Comparison of ENCODE assay signal across 19 mouse cellular contexts in the genomic region with DNA sequence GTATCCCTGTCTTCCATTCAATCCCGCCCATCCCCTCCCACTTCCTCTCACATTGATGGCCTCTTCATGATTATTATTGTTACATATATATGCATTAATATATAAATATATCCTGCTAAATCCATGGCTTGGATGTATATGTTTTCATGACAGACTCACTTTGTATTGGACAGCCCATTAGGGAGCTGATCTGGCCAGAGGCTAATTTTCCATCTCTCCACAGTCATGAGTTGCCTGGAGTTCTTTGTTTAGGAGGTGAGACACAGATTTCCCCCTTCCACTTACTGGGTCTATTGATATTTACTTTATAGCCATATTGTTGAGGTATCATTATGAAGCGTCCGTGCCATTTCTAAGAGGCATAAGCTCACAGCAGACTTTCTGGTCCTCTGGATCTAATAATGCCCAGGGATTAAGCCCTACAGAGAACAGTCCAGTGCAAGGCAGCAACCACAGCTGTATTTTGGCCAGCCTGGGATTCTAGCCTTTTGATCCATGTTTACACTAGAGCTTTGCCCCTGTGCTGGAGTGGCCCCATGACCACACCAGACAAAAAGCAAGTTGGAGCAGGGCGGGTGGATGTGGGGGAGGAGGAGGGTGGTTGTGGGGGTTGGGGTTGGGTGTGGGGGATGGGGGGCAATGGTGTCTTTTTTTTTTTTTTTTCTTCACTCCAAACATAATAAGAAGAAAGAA.
DNase-seq lines count a peak whose midpoint lies in the region; ATAC-seq and TF ChIP-seq lines count a peak whose summit lies in the region.
"Had no signal": no experiment of that assay in that cellular context is flagged by ENCODE, and none has a peak within 500 bp of the region (broad histone marks: within the 10 kb centered on the region; RNA-seq: fewer than 3 reads in every experiment).

No protein-coding gene starts in this region.

- no peak overlapping the region for H3K9ac ChIP-seq in forebrain, postnatal 0 days
- H3K9ac ChIP-seq in midbrain, postnatal 0 days (replicated peaks; ENCODE audit: low read length, poor library complexity, severe bottlenecking) = no peak overlapping the region
- H3K9ac ChIP-seq in liver, embryonic 13.5 days = no peak overlapping the region
- H3K9ac ChIP-seq: embryonic facial prominence, embryonic 12.5 days had no signal

- no peak overlapping the region for H3K4me2 ChIP-seq in forebrain, postnatal 0 days (ENCODE audit: low read depth)
- no peak overlapping the region for H3K4me2 ChIP-seq in midbrain, postnatal 0 days (ENCODE audit: low read depth, low read length, poor library complexity, severe bottlenecking)
- no peak overlapping the region for H3K4me2 ChIP-seq in liver, embryonic 13.5 days
- H3K4me2 ChIP-seq: embryonic facial prominence, embryonic 12.5 days had no signal

- peaks cover 28% of the 10 kb centered on the region for H3K4me1 ChIP-seq in forebrain, embryonic 10.5 days
- H3K4me1 ChIP-seq in forebrain, postnatal 0 days (ENCODE audit: insufficient read depth) = no peaks in the 10 kb centered on the region
- H3K4me1 ChIP-seq in midbrain, embryonic 10.5 days = peaks cover 41% of the 10 kb centered on the region
- no peaks in the 10 kb centered on the region for H3K4me1 ChIP-seq in midbrain, postnatal 0 days (ENCODE audit: insufficient read depth, low read length)
- peaks cover 19% of the 10 kb centered on the region for H3K4me1 ChIP-seq in liver, embryonic 13.5 days (replicated peaks)
- H3K4me1 ChIP-seq: embryonic facial prominence, embryonic 12.5 days had no signal

- 0 out of 2 replicates have a peak, but pooled peaks cover 9% of the 10 kb centered on the region for H3K27me3 ChIP-seq in forebrain, embryonic 10.5 days (ENCODE audit: poor library complexity, severe bottlenecking)
- H3K27me3 ChIP-seq in forebrain, postnatal 0 days (ENCODE audit: insufficient read depth, low read length) = no peaks in the 10 kb centered on the region
- H3K27me3 ChIP-seq in midbrain, embryonic 10.5 days (ENCODE audit: low read depth, poor library complexity, severe bottlenecking) = peaks cover 8% of the 10 kb centered on the region; the same call in 1 of the 2 replicates
- H3K27me3 ChIP-seq in midbrain, postnatal 0 days (ENCODE audit: insufficient read depth, low read length) = 0 out of 2 replicates have a peak, but pooled peaks cover 5% of the 10 kb centered on the region
- H3K27me3 ChIP-seq in liver, embryonic 13.5 days = no peaks in the 10 kb centered on the region
- H3K27me3 ChIP-seq: embryonic facial prominence, embryonic 12.5 days had no signal

- peak; percentile 46 for DNase-seq in forebrain, embryonic 10.5 days (ENCODE audit: extremely low spot score, low spot score)
- no peak for DNase-seq in forebrain, postnatal 0 days
- peak; percentile 71 for DNase-seq in midbrain, embryonic 10.5 days (ENCODE audit: low spot score)
- DNase-seq in midbrain, postnatal 0 days (ENCODE audit: low spot score) = no peak
- DNase-seq in liver, embryonic 13.5 days = no peak
- peak; percentile 18 for DNase-seq in yolk sac, embryonic 10.5 days (ENCODE audit: low spot score)
- no peak for DNase-seq in left cerebral cortex, adult 9 months (ENCODE audit: low spot score in 2 of 2)
- no peak for DNase-seq in layer of hippocampus, postnatal 25 days (ENCODE audit: extremely low spot score in 1 of 2, low spot score in 1 of 2)
- DNase-seq: adrenal gland, postnatal 25 days; cerebellum, adult 9-11 months; heart, adult 18-20 months; heart, postnatal 10 days; kidney, adult 18-20 months; kidney, postnatal 14 days; layer of hippocampus, adult 9-11 months; lung, postnatal 36 days; right cerebral cortex, postnatal 4 days had no signal

- no peaks in the 10 kb centered on the region for H3K36me3 ChIP-seq in forebrain, embryonic 10.5 days (replicated peaks)
- H3K36me3 ChIP-seq in forebrain, postnatal 0 days (ENCODE audit: insufficient read depth) = no peaks in the 10 kb centered on the region
- no peaks in the 10 kb centered on the region for H3K36me3 ChIP-seq in midbrain, embryonic 10.5 days
- H3K36me3 ChIP-seq in midbrain, postnatal 0 days (ENCODE audit: insufficient read depth, low read length) = no peaks in the 10 kb centered on the region
- H3K36me3 ChIP-seq in liver, embryonic 13.5 days = no peaks in the 10 kb centered on the region
- H3K36me3 ChIP-seq: embryonic facial prominence, embryonic 12.5 days had no signal

- peak overlapping the region; percentile 46; the same call in 1 of the 2 replicates for H3K27ac ChIP-seq in forebrain, embryonic 10.5 days
- H3K27ac ChIP-seq in forebrain, postnatal 0 days (ENCODE audit: low read depth, low read length) = no peak overlapping the region
- peak overlapping the region; percentile 74 for H3K27ac ChIP-seq in midbrain, embryonic 10.5 days (replicated peaks)
- no peak overlapping the region for H3K27ac ChIP-seq in midbrain, postnatal 0 days (ENCODE audit: low read depth, low read length)
- H3K27ac ChIP-seq in liver, embryonic 13.5 days = no peak overlapping the region
- H3K27ac ChIP-seq: embryonic facial prominence, embryonic 12.5 days had no signal

- H3K9me3 ChIP-seq in forebrain, embryonic 10.5 days = no peaks in the 10 kb centered on the region
- H3K9me3 ChIP-seq in forebrain, postnatal 0 days (ENCODE audit: low read length) = no peaks in the 10 kb centered on the region
- H3K9me3 ChIP-seq in midbrain, embryonic 10.5 days (replicated peaks) = no peaks in the 10 kb centered on the region
- no peaks in the 10 kb centered on the region for H3K9me3 ChIP-seq in midbrain, postnatal 0 days (ENCODE audit: low read length)
- no peaks in the 10 kb centered on the region for H3K9me3 ChIP-seq in liver, embryonic 13.5 days (replicated peaks)
- H3K9me3 ChIP-seq: embryonic facial prominence, embryonic 12.5 days had no signal

- ATAC-seq in forebrain, postnatal 0 days = no peak
- ATAC-seq in midbrain, postnatal 0 days (ENCODE audit: low FRiP score) = no peak
- ATAC-seq in liver, embryonic 13.5 days (ENCODE audit: low read depth) = peak; percentile 77
- ATAC-seq: hindbrain, embryonic 16.5 days had no signal

- 22% methylated on average over 4 of the region's 4 CpGs for WGBS in forebrain, embryonic 10.5 days
- 40% methylated on average over 4 of the region's 4 CpGs for WGBS in forebrain, postnatal 0 days
- 28% methylated on average over 4 of the region's 4 CpGs for WGBS in midbrain, embryonic 10.5 days
- WGBS in midbrain, postnatal 0 days = 39% methylated on average over 4 of the region's 4 CpGs
- 59% methylated on average over 4 of the region's 4 CpGs for WGBS in liver, embryonic 13.5 days (ENCODE audit: insufficient replicate concordance)

- no peak for TF ChIP-seq CTCF in forebrain, postnatal 0 days (IDR thresholded peaks at IDR 0.05; ENCODE audit: low read depth)
- no peak for TF ChIP-seq CTCF in midbrain, postnatal 0 days (IDR thresholded peaks at IDR 0.05)

- no peak overlapping the region for H3K4me3 ChIP-seq in forebrain, embryonic 10.5 days
- no peak overlapping the region for H3K4me3 ChIP-seq in forebrain, postnatal 0 days (ENCODE audit: low read depth, low read length)
- no peak overlapping the region for H3K4me3 ChIP-seq in midbrain, embryonic 10.5 days
- H3K4me3 ChIP-seq in midbrain, postnatal 0 days (ENCODE audit: low read depth, low read length) = no peak overlapping the region
- H3K4me3 ChIP-seq in liver, embryonic 13.5 days (replicated peaks) = no peak overlapping the region
- H3K4me3 ChIP-seq: embryonic facial prominence, embryonic 12.5 days had no signal

Comparison
In these comparisons a context has a peak if more than half of its experiments do, and no peak if none do; other contexts are left out.
1. DNase-seq: peak in forebrain, embryonic 10.5 days (single experiment), midbrain, embryonic 10.5 days (single experiment) and yolk sac, embryonic 10.5 days (single experiment); none in forebrain, postnatal 0 days (single experiment), midbrain, postnatal 0 days (single experiment), liver, embryonic 13.5 days (single experiment), left cerebral cortex, adult 9 months (0 of 2) and layer of hippocampus, postnatal 25 days (0 of 2).
2. H3K27ac ChIP-seq: peak in forebrain, embryonic 10.5 days (single experiment) and midbrain, embryonic 10.5 days (single experiment); none in forebrain, postnatal 0 days (single experiment), midbrain, postnatal 0 days (single experiment) and liver, embryonic 13.5 days (single experiment).